Mouse (Mus musculus) liver, embryonic 14.5 days (tissue): Measurements from ENCODE around the gene Foxl1. TPM values are rescaled to one million over a fixed set of nuclear protein-coding genes. Genes with fewer than 3 reads are reported as not detected.

ENCODE experiments used
- ATAC-seq: fragments of 200-750 bp; cut with Nextera tagmentation; 2 replicates; pipeline ENCODE4 v1.8.0; 2017; ENCODE audit warnings: moderate number of reproducible peaks, mild to moderate bottlenecking, moderate library complexity; ENCODE audit not compliant: insufficient read depth
- DNase-seq, 3 experiments: peaks; one replicate each; pipeline ENCODE4 v3.0.0-alpha.2; 2012 to 2013; ENCODE audit warnings: low read depth in 3 of 3, low spot score in 3 of 3
- H3K27ac ChIP-seq: fragments of 300-500 bp; sonication (generic); 2 replicates; pipeline ENCODE4 v1.5.1; 2014; ENCODE audit warnings: moderate library complexity, mild to moderate bottlenecking, control low read depth, inconsistent platforms
- H3K27me3 ChIP-seq: fragments of 300-500 bp; sonication (generic); 2 replicates; pipeline ENCODE4 v1.6.1; 2014; ENCODE audit warnings: mild to moderate bottlenecking, low read length, moderate library complexity; ENCODE audit not compliant: control insufficient read depth, insufficient read depth
- H3K36me3 ChIP-seq: fragments of 300-500 bp; sonication (generic); replicated peaks from 2 replicates; pipeline ENCODE4 v1.6.1; 2014; ENCODE audit warnings: low read depth; ENCODE audit not compliant: control insufficient read depth, insufficient read depth
- H3K4me1 ChIP-seq, 2 experiments: fragments of 200-500 bp in 1 of 2; fragments of 300-500 bp in 1 of 2; sonication (generic) in 1 of 2; replicated peaks; 2 replicates each; pipeline ENCODE4 v1.6.1; 2012 to 2014; ENCODE audit warnings: antibody characterized with exemption in 1 of 2, inconsistent platforms in 1 of 2, low read length in 1 of 2; ENCODE audit not compliant: control insufficient read depth in 2 of 2, insufficient read depth in 2 of 2
- H3K4me2 ChIP-seq: fragments of 300-500 bp; sonication (generic); 2 replicates; pipeline ENCODE4 v1.6.1; 2014; ENCODE audit warnings: low read depth, mild to moderate bottlenecking, control low read depth, moderate library complexity
- H3K4me3 ChIP-seq, 2 experiments: fragments of 200-500 bp in 1 of 2; fragments of 300-500 bp in 1 of 2; sonication (generic) in 1 of 2; 2 replicates each; pipeline ENCODE4 v1.5.1; 2012 to 2014; ENCODE audit warnings: low read depth in 2 of 2, low read length in 2 of 2, mild to moderate bottlenecking in 2 of 2, control low read depth in 1 of 2, inconsistent platforms in 1 of 2, moderate library complexity in 1 of 2; ENCODE audit not compliant: insufficient read depth in 1 of 2
- H3K9ac ChIP-seq: fragments of 300-500 bp; sonication (generic); replicated peaks from 2 replicates; pipeline ENCODE4 v1.6.1; 2014; ENCODE audit warnings: mild to moderate bottlenecking, control low read depth, moderate library complexity
- H3K9me3 ChIP-seq: fragments of 300-500 bp; sonication (generic); 2 replicates; pipeline ENCODE4 v1.6.1; 2016; ENCODE audit warnings: low read length, mixed read lengths; ENCODE audit not compliant: control insufficient read depth
- CTCF ChIP-seq: IDR thresholded peaks from 2 replicates; pipeline ENCODE4 v1.5.1; 2016; ENCODE audit warnings: antibody characterized with exemption, low read depth, control low read depth
- EP300 ChIP-seq: IDR thresholded peaks from 2 replicates; pipeline ENCODE4 v1.6.1; 2016; ENCODE audit warnings: antibody characterized with exemption, low read depth
- WGBS: fragments of 180-500 bp; shearing (Covaris S2); extraction: QIAGEN DNeasy Blood & Tissue Kit; methylation state at CpG from one replicate; pipeline ENCODE4 v1.1.7; 2014; ENCODE audit not compliant: insufficient replicate concordance; 5-methylcytosine and 5-hydroxymethylcytosine counted together
- polyA plus RNA-seq, 2 experiments: library from polyadenylated mRNA; depleted of rRNA in 1 of 2; stranded (reverse) in 1 of 2; unstranded in 1 of 2; fragments of >200 nt; fragmentation: Nextera tagmentation in 1 of 2; extraction: Ambion mirVana in 1 of 2; gene quantifications; 2 replicates each; pipeline versions ENCODE4 v1.2.1 to v1.2.3; 2012 to 2014

The Foxl1 gene
- polyA plus RNA-seq, 2 experiments = 0.07 to 0.08 TPM

GRCm38 (mm10) chr8:121117186-121117651, 10.5 kb upstream of the Foxl1 start:
- Histone ChIP-seq H3K4me3 (no peak overlapping the region), H3K27me3 (peaks cover 86% of the 10 kb centered on the region), H3K9ac (no peak overlapping the region), H3K9me3 (no peaks in the 10 kb centered on the region), H3K4me1 (no peaks in the 10 kb centered on the region), H3K4me2 (no peak overlapping the region), H3K36me3 (no peaks in the 10 kb centered on the region), H3K27ac (no peak overlapping the region)
- WGBS = 2% methylated on average over 59 of the region's 62 CpGs
- no peak for DNase-seq
- ATAC-seq = no peak
- no peak for TF ChIP-seq EP300
- no peak for TF ChIP-seq CTCF

GRCm38 (mm10) chr8:121117906-121118305, 9.8 kb upstream of the Foxl1 start:
- no peaks in the 10 kb centered on the region for H3K9me3 ChIP-seq
- DNase-seq = no peak
- no peaks in the 10 kb centered on the region for H3K36me3 ChIP-seq
- no peak overlapping the region for H3K9ac ChIP-seq
- H3K27ac ChIP-seq = no peak overlapping the region
- TF ChIP-seq EP300 (no peak), CTCF (no peak)
- H3K27me3 ChIP-seq = peaks cover 93% of the 10 kb centered on the region
- H3K4me1 ChIP-seq = no peaks in the 10 kb centered on the region
- H3K4me3 ChIP-seq = no peak overlapping the region
- no peak for ATAC-seq
- under 1% methylated on average over 28 of the region's 28 CpGs for WGBS
- no peak overlapping the region for H3K4me2 ChIP-seq

- Histone ChIP-seq H3K4me2 (no peak overlapping the region), H3K27ac (no peak overlapping the region), H3K4me1 (no peaks in the 10 kb centered on the region), H3K9me3 (no peaks in the 10 kb centered on the region), H3K36me3 (no peaks in the 10 kb centered on the region), H3K27me3 (peaks cover 95% of the 10 kb centered on the region), H3K4me3 (no peak overlapping the region), H3K9ac (no peak overlapping the region)
- WGBS = 5% methylated on average over 18 of the region's 18 CpGs
- no peak for DNase-seq
- no peak for ATAC-seq
- TF ChIP-seq CTCF = no peak
- no peak for TF ChIP-seq EP300
Observed at GRCm38 (mm10) chr8:121118634-121119420, 8.9 kb upstream of the Foxl1 start.

GRCm38 (mm10) chr8:121119635-121120455, 7.9 kb upstream of the Foxl1 start:
- H3K9ac ChIP-seq = no peak overlapping the region
- no peak overlapping the region for H3K4me3 ChIP-seq
- no peak overlapping the region for H3K27ac ChIP-seq
- no peaks in the 10 kb centered on the region for H3K9me3 ChIP-seq
- no peak for DNase-seq
- WGBS = 12% methylated on average over 12 of the region's 12 CpGs
- no peaks in the 10 kb centered on the region for H3K36me3 ChIP-seq
- TF ChIP-seq CTCF (no peak), EP300 (no peak)
- no peaks in the 10 kb centered on the region for H3K4me1 ChIP-seq
- no peak for ATAC-seq
- no peak overlapping the region for H3K4me2 ChIP-seq
- peaks cover 94% of the 10 kb centered on the region for H3K27me3 ChIP-seq
